Mouse (Mus musculus): ENCODE results near the gene Tmem14c.

Tmem14c gene

GRCm38 (mm10) chr13:41008271-41008670 is 7.8 kb upstream of the Tmem14c start:
- DNase-seq (ENCODE audit: low read depth, low spot score), result no peak

GRCm38 (mm10) chr13:41008946-41009345 is 7.1 kb upstream of the Tmem14c start:
- peak; percentile 55 for DNase-seq (ENCODE audit: low read depth, low spot score)

DNA sequence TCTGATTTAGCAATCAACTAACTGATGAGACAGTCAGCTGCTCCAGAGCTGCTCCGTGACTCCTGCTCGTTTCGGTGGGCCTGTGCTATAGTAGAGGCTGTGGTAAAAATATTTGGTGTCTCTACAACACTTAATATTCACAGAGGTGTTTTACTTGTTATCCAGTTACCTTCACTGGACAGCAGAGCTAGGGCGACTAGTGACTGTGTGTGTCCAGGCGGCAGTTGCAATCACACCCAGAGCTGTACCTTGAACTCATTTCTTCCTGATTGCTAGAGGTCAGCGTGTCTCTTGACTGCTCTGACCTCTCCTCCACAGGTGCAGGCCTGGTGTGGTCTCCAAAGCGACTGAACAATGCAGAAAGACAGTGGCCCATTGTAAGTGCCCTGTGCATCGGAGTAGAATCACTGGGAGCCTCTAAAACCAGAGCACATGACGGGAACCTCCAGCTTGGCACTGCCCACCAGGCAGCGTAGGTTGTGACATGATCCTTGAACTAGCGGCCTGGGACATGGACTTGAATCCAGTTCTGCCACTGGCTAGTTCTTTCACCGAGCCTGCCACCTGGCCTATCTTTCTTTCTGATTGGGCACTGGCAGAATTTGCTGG is 809 bp downstream of the Tmem14c start:
- no peak for DNase-seq (ENCODE audit: low read depth, low spot score)

GRCm38 (mm10) chr13:41017832-41018231 is 1.7 kb downstream of the Tmem14c start:
- DNase-seq (ENCODE audit: low read depth, low spot score), result no peak

DNA sequence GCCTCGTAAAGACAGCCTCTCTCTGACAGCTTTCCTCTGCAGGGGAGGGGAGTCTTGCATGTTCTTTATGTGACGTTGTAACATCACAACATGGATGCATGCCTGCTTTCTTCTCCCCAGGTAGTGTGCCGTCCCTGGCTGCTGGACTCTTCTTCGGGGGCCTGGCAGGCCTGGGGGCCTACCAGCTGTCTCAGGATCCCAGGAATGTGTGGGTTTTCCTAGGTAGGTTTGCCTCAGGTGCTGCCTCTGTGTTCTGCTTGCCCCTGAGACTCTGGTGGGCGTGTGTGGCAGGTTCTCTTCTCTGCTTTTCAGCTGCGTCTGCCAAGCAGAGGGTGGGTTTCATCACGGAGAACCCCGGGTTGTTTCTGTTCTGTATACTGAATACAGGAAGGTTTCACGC is 2.1 kb downstream of the Tmem14c start:
- no peak for DNase-seq (ENCODE audit: low read depth, low spot score)

GRCm38 (mm10) chr13:41018756-41019591 is 2.9 kb downstream of the Tmem14c start:
- no peak for DNase-seq (ENCODE audit: low read depth, low spot score)

DNA sequence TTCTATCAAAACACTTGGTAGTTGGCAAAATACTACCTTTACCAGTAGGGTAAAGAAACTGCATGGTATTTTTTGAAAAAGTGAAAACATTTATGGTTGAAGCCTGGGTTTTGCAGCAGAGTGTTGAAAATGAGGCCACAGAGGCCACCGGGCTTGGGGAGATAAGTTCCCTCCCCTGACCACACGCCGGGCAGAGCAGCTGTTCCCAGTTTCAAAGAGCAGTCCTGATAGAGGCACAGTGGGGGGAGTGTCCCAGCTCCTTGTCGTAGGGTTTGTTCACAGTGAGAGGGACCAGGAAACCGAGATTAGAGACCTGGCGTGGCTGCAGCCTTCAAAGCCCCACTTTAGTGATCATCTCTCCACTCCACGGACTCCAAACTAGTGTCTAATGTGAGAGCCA is 4.4 kb downstream of the Tmem14c start:
- no peak for DNase-seq (ENCODE audit: low read depth, low spot score)

GRCm38 (mm10) chr13:41021607-41022006 is 5.5 kb downstream of the Tmem14c start:
- DNase-seq (ENCODE audit: low read depth, low spot score), result no peak

- peak; percentile 36 for DNase-seq (ENCODE audit: low read depth, low spot score)
Observed at GRCm38 (mm10) chr13:41022099-41022498, 6.0 kb downstream of the Tmem14c start.

GRCm38 (mm10) chr13:41030098-41030497 is 14.0 kb downstream of the Tmem14c start:
- DNase-seq (ENCODE audit: low read depth, low spot score), result no peak

DNA sequence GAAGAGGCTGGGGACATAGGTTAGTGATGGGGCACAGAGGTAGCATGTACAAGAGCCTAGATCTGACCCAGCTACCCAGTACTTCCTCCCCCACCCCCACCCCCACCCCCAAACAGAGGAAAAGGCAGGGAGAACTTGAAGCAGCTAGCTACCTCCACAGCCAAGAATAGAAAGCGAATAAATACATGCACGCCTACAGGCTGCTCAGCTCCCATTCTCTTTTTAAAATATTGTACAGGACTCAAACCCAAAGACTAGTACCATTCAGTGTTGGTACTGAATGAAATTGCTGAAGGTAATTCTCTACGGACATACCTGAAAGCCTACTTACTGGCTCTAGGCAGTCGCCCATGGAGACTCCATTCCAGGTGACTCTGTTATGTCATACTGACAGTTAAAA is 26.4 kb downstream of the Tmem14c start:
- no peak for DNase-seq (ENCODE audit: low read depth, low spot score)

DNA sequence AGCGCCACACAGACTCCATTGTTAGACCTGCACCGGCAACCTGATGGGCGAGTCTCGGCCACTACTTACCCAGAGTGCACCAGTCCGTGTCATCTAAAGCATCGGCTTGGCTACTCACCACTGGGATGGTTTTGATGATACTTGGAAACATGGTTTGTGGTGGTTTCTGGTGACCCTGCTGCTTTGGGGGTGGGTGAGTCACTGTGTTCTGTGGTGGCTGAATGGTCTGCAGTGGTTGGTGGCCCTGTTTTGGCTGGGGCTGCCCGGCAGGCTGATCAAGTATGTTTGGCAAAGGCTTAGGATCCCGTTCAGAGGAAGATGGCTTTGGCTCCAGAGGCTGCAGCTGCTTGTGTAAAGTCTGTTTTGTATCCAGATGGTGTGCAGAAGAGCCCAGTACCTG is 29.8 kb downstream of the Tmem14c start:
- no peak for DNase-seq (ENCODE audit: low read depth, low spot score)

DNA sequence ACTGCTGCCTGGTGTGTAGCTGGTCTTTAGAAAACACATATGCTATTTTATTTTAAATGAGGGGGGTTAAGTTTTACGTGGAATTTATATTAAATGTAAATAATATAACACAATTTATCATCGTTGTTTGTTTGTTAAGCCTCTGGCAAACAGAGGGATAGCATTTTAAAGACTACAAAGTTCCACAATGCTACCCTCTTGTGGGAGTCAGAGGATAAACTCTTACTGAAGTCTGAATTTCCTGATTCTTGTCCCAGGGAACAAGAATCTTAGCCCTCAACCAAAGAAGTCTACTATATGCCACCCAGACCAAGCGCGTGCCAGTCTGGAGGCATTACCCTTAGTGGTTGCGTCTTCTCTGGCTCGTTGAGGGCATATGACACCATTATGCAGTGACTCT is 31.2 kb downstream of the Tmem14c start:
- no peak for DNase-seq (ENCODE audit: low read depth, low spot score)

GRCm38 (mm10) chr13:41051965-41052364 is 35.9 kb downstream of the Tmem14c start:
- no peak for DNase-seq (ENCODE audit: low read depth, low spot score)

DNA sequence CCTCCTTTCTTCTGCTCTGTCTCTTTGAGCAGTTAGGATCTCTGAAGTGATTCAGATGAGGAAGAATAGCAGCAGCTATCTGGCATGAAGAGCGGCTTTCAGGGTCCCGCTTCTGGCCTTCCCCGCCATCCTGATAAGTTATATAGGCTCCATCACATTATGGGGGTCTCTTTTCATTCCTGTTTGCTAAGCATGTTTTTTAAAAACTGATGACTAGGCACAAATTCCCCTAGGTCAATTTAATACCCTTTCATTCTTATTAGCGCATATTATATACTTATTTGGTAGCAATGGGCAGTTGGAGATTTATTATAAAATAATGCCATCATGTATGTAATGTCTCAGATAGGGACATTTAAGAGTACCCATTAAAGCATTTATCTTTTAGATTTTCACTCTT is 51.5 kb downstream of the Tmem14c start:
- no peak for DNase-seq (ENCODE audit: low read depth, low spot score)

DNA sequence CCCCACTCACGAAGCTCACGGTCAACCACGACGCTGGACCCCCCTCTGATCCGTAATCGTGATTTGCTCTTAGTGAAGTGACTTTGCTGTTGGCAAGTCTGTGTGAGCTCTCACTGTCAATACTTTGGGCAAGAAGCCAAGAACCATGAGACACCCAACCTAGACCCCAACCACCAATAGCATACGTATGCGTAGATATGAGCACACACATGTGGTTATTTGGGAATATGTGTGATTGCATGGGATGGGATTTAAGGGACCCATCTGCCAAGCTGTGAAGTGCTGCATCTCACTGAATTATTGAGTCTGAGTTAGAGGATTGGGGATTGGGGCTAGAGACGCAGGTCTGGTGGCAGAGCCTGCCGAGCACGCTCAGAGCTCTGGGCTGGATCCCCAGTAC is 55.5 kb downstream of the Tmem14c start:
- no peak for DNase-seq (ENCODE audit: low read depth, low spot score)

Data from ZHBTc4 (cell line).